Mouse (Mus musculus) CD4-positive, CD25-positive, alpha-beta regulatory T cell, adult 4 months (primary cell): Measurements from ENCODE around the gene Pes1. TPM values are rescaled to one million over a fixed set of nuclear protein-coding genes. Genes with fewer than 3 reads are reported as not detected.
"Not testable (repeated sequence)": the region's sequence is repeated elsewhere in the genome, so short reads cannot be mapped to it uniquely, and the experiment has no call there.

ENCODE experiments used
- ATAC-seq: one replicate; pipeline ENCODE4 v1.8.0; 2017
- polyA plus RNA-seq, 2 experiments: library from polyadenylated mRNA; unstranded; fragments of 100-300 nt; shearing (Covaris generic); gene quantifications; one replicate each; pipeline ENCODE4 v1.2.1; 2017

Pes1 gene
- polyA plus RNA-seq, 2 experiments from 2014 or later = 82.0 to 111 TPM

DNA sequence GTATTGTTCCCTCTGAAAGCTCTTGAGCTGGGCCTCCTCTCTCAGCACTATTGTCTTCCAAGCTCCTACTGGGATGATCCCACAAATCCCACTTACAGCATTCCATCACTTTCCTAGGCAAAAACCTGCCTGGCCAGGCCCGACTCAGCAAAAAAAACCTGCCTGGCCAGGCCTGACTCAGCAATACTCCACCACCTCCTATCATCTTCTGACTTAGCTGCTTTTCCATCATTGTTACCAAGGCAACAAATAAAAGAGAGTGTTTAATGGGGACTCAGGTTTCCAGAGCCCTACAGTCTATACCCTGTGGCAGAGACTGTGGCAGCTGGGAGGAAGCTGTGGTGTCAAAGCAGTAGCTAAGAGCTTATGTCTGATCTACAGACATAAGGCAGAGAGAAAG lies 48.8 kb downstream of the Pes1 start:
- ATAC-seq = no peak

DNA sequence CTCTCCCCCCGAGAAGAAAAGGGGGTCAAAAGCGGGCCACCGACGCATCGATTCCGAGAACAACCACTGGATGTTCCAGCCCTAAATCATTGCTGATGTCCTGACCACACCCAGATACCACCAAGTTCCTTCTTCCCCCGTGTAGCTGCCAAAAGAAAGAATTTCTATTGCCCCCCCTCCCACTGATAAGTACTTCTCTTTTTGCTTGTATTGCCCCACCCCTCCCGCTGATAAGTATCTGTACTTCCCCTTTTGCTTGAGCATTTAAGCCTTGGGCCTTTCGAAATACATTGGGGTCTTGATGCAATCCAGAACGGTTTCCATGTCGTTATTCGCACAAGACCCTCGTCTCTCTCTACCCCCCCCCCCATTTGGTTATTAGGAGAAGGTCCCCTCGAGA lies 52.0 kb downstream of the Pes1 start:
- ATAC-seq = not testable (repeated sequence)

DNA sequence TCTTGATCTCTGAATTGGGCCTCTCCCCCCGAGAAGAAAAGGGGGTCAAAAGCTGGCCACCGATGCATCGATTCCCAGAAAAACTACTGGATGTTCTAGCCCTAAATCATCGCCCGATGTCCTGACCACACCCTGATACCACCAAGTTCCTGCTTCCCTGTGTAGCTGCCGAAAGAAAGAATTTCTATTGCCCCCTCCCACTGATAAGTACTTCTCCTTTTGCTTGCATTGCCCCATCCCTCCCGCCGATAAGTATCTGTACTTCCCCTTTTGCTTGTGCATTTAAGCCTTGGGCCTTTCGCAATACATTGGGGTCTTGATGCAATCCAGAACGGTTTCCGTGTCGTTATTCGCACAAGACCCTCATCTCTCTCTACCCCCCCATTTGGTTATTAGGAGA lies 58.3 kb downstream of the Pes1 start:
- ATAC-seq = not testable (repeated sequence)

DNA sequence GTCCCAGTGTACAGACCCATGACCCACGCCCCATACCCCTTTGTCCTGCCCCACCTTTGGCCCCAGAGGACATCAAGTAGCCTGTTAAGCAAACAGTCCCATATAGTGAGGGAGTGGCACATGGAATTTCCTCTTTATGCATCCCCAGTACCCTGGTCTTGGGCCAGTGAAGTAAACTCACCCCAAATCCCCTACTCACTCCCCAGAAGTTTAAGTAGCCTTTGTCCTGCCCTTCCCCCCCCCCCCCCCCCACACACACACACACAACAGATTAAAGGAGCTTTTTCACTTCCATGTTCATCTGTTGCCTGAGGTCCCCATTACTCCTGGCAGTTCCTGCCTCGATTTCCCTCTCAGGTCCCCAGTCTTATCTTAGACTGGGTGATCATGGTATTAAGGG lies 59.5 kb downstream of the Pes1 start:
- no peak for ATAC-seq

DNA sequence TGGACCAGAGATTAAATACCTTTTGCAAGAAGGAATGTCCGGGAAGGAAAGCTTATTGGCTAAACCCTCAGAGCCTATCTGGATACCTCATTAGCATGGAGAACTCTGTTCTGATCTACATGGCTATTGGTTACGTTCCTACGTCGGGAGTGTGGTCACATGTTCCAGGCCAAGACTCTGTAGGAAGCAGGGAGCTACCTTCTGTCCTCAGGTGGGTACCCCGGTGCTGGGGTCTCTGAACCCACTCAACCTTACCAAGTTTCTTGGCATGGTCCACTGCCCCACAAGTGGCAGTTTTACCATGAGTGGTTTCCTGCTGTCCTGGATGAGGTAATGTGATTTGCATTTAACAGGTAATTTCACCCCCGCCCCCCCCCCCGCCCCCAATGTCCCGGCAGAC lies 63.3 kb downstream of the Pes1 start:
- ATAC-seq = no peak

DNA sequence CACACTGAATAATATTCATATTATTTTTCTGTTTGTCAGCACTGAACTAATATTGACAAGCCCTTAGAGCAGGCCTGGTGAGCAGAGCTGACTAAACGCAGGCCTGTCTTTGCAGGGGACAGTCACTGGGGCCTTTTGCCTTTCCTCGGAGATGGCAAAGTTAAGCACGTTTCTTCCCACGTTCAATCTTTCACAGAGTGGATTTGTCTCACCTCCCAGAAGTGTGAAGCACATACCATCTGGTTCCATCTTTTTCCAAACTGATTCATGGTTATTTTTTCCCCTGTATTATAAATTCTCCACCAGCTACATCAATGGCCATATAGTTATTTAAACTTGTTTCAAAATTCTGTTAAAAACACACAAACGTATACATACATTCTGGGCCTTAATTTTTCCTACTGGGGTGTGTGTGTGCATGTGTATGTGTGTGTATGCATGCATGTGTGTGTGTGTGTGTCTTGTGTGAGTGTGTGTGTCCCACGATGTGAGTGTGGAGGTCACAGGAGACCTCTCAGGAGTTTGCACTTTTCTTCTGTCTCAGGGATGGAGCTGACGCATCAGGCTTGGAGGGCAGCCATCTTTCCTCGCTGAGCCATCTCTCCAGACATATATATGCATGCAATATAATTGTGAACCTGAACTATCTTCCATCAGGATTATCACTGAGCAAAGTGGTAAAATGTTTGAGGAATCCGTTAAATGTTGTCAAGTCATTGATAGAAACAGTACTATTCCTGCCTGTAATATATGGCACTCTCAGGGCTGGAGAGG lies 64.0 kb downstream of the Pes1 start:
- ATAC-seq = no peak

DNA sequence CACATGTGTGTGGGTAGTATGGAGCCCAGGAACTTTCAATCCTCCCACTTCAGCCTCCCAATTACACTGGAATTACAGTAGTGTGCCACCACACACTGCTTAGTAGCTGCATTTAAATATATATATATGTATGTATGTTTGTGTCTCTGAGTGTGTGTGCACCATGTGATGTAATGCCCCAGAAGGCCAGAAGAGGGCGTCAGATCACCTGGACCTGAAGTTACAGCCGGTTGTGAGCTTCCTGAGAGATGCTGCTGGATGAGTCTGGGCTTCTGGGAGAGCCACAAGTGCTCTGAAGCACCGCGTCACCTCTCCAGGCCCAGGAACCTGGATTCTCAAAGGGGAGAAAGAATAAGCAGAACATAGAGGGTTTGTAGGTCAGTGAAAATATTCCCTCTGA lies 65.6 kb downstream of the Pes1 start:
- no peak for ATAC-seq

Other genes starting within 250 kb of the Pes1 start
- gene Osbp2, start 100.1 kb upstream of the Pes1 start, polyA plus RNA-seq = not detected
- gene 4921536K21Rik, start 68.9 kb upstream of the Pes1 start, polyA plus RNA-seq = not detected
- gene Dusp18, start 68.7 kb upstream of the Pes1 start, polyA plus RNA-seq = under 1 TPM; 0.36 to 0.63 TPM
- gene Slc35e4, start 49.3 kb upstream of the Pes1 start, polyA plus RNA-seq = 1 to 10 TPM in 1 of 2 experiments, under 1 TPM in 1; 0.75 to 2.2 TPM
- gene Tcn2, start 31.8 kb upstream of the Pes1 start, polyA plus RNA-seq = 10 to 100 TPM; 28.0 to 31.2 TPM
- gene 4930556J24Rik, start 12.8 kb downstream of the Pes1 start, polyA plus RNA-seq = not detected
- gene Gal3st1, start 19.7 kb downstream of the Pes1 start, polyA plus RNA-seq = not detected
- gene Sec14l4, start 67.5 kb downstream of the Pes1 start, polyA plus RNA-seq = not detected
- gene Sec14l3, start 100.9 kb downstream of the Pes1 start, polyA plus RNA-seq = not detected
- gene Mtfp1, start 131.5 kb downstream of the Pes1 start, polyA plus RNA-seq = 1 to 10 TPM; 1.2 to 1.8 TPM
- gene Sec14l2, start 159.4 kb downstream of the Pes1 start, polyA plus RNA-seq = 1 to 10 TPM in 1 of 2 experiments, under 1 TPM in 1; 0.71 to 3.8 TPM
- 10 to 100 TPM in 1 of 2 experiments, 1 to 10 TPM in 1; 7.3 to 11.2 TPM for gene Rnf215, start 171.2 kb downstream of the Pes1 start, polyA plus RNA-seq
- gene Ccdc157, start 196.3 kb downstream of the Pes1 start, polyA plus RNA-seq = 1 to 10 TPM; 2.7 to 3.0 TPM
- 10 to 100 TPM; 57.5 to 68.2 TPM for gene Sf3a1, start 196.4 kb downstream of the Pes1 start, polyA plus RNA-seq
- gene Tbc1d10a, start 222.8 kb downstream of the Pes1 start, polyA plus RNA-seq = 10 to 100 TPM; 23.0 to 30.6 TPM